Mouse (Mus musculus) cerebellum, postnatal 10 days (tissue): Measurements from ENCODE around the gene Mical3.
A peak's percentile ranks its signal among the peaks of the same experiment; 100 is the strongest.
"Not testable (repeated sequence)": the region's sequence is repeated elsewhere in the genome, so short reads cannot be mapped to it uniquely, and the experiment has no call there.

Experiments
- DNase-seq, 2 experiments: peaks; one replicate each; pipeline ENCODE4 v3.0.0; 2021; ENCODE audit warnings: mixed read lengths in 2 of 2

Mical3 gene

GRCm38 (mm10) chr6:120916972-120917881 lies 213.6 kb downstream of the Mical3 start:
- DNase-seq = peak; percentile 32 to 40

DNA sequence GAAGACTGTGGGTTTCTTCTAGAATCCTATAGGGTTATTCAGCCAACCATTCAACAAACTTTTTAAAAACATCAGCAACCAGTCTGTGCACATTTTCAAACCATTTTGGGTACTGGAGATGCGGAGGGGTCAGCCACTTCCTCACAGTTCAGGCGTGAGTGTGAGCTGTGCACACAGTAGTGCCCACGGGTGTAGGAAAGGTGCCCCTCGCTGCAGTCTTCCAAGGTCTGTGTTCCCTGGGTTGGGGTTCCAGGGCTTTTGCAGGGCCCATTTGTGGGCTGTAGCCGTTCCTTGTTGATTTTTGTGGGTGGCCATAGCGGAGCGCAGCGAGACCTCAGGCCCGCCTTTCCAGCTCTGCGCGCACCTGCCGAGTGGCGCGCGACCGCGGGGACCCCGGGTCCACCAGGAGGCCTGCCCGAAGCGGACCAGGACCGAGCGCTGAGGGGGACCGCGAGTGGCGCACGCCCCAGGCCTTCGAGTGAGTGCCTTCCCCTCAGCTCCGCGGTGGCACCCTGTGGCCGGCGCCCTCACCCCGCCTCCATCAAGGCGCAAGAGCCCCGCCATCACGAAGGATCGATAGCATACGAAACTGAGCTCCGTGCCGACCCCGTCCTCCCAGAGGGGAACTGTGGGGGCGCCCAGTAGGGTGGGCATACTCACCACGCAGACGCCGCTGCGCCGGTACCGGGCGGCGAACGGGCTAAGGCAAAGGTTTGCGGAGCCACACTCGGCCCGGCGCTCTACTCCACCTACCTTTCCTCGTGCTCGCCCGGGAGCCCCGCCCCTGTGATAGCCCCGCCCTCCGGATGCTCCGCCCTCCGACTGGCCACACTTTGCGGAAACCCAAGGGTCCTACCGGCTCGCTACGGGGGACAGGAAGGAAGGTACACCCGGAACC lies 214.5 kb downstream of the Mical3 start, which contains the start of gene Bid:
Gene Bid, minus strand, starts transcription at position 780 of the 898 bp plus-strand sequence.
- DNase-seq = peak; percentile 94 to 95

DNA sequence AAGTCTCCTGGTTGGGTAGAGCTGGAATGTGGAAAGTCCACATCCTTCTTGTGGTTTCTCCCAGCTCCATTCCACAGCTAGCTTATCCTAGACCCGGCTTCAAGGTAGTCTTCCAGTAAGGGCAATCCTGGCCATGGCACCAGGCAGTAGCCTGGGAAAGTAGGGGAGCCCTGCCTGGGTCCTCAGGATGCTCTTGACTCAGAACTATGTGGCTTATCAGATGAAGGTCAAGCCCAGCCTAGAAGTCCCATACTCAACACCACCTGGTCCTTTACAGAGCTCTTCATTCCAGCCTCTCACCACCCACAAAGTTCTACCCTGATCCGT lies 215.2 kb downstream of the Mical3 start:
- no peak for DNase-seq

GRCm38 (mm10) chr6:120914911-120915648 lies 215.7 kb downstream of the Mical3 start:
- DNase-seq = peak; percentile 62 to 65

DNA sequence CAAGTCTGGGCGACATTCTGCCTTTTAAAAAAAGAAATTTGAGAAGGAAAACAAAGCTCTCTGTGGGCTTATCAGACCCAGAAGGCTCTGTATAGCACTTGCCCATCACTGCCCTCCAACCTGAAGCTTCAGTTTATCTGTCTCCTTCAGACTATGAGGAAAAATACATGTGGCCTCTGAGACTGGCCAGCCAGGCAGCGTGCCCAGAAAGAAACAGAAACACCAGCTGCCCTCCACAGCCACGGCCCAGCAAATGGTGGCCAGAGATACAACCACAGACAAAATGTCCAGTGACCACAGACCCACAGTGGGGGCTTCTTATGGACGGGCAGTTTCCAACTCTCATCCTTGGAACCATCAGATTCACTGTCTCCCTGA lies 216.3 kb downstream of the Mical3 start:
- DNase-seq = peak; percentile 70 to 73

GRCm38 (mm10) chr6:120913783-120914182 lies 217.0 kb downstream of the Mical3 start:
- peak in 1 of 2 experiments; percentile 24 for DNase-seq

GRCm38 (mm10) chr6:120912931-120913330 lies 217.9 kb downstream of the Mical3 start:
- peak in 1 of 2 experiments; percentile 29 for DNase-seq

DNA sequence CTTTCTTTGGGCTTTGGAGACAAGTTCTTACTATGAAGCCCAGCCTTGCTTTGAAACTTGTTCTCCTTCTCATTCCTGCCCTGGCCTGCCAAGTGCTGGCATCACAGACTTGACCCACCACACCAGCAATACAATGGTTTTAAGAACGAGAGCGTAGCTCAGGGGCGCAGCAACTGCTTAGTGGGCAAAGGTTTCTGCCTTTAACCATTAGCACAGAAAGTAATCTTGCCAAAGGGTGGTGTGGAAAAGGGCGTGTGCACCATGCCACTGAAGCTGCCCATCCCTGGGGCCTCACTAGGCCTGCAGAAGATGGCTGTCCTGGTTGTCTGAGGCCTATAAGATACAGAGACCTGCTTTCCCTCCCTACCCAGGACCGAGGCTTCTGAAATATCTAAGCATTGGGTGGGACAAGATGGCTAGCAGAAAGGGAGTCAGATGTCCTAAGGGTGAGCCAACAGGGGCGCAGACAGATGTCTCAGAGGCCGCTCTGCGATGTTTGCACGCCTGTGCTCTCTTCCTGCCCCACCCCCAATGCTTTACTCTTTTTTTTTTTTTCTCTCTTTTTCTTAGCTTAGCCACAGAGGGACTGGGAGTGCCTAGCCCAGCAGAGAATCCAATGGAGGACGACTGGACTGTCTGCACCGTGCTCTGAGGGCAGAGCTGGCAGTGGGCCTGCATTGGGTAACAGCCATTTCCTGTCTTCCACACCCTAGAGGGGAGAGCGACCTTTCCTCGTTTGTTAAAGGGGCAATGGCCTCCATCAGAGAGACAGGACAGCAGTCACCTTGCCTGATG lies 219.4 kb downstream of the Mical3 start:
- DNase-seq = peak; percentile 60 to 63

- DNase-seq = no peak
These were observed 221.3 kb downstream of the Mical3 start for GRCm38 (mm10) chr6:120909501-120909900.

- not testable (repeated sequence) for DNase-seq
These were observed 222.8 kb downstream of the Mical3 start for GRCm38 (mm10) chr6:120907876-120908597.

GRCm38 (mm10) chr6:120906521-120906920 lies 224.3 kb downstream of the Mical3 start:
- peak; percentile 56 to 59 for DNase-seq

GRCm38 (mm10) chr6:120905111-120905510 lies 225.7 kb downstream of the Mical3 start:
- DNase-seq = no peak

GRCm38 (mm10) chr6:120903961-120904360 lies 226.8 kb downstream of the Mical3 start:
- DNase-seq = no peak

GRCm38 (mm10) chr6:120903450-120903912 lies 227.3 kb downstream of the Mical3 start:
- DNase-seq = peak; percentile 46 to 62

DNA sequence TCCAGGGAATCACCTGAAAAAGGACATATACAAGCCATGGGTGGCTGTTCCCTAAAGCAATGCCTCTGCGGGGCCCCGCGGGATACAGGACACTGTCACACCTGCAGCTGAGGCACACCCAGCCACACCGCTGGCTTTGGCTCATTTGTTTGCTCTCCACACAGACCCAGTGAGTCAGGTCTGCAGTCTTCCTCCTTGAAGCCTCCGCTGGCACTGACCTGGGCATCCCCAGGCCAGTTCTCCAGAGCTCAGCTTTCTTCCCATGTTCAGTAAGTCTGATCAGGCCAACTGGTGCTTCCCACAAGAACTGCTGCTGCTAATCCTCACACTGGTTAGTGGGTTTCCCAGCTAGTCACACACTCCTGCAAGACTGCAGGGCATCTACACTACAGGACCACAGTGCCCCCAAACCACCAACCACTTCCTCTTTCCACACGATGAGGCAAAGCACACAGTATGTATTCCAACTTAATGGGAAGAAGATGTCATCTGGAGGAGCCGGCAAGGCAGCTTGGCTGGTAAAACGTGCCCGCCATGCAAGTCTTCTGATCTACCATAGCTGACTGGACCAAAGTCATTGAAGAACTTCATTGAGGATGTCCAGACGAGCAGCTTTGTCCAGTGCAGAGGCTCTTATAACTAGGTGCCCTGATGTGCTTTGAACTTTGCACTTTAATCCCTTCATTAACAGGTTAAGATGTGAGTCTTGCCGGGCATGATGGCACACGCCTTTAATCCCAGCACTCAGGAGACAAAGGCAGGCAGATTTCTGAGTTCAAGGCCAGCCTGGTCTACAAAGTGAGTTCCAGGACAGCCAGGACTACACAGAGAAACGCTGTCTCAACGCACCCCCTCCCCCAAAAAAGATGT lies 228.8 kb downstream of the Mical3 start:
- DNase-seq = no peak

DNA sequence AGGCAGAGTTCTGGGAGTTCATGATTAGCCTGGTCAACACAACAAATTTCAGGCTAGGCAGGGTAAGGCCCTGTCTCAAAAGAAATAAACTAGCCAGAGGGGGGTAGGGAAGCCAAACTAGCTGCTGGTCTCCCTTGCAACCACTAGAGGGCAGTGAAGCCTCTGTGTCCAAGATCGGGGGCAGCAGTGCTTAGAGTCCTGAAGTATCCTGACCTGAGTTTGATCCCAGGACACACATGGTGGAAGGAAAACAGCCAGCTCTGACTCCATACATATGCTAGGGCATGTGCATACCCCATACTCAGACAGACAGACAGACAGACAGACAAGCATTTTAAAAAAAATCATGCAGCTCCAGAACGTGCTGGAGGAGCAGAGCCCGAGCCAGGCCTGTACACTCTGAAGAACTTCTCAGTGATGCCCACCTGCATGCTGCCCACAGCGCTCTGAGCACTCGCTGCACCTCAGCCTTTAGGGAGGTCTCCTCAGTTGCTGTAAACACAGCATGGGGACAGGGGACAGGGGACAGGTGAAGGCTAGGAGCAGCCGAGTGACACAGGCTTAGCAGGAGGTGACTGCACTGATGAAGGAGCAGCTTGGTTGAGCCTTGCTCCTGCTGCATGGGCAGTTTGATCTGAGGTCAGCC lies 232.5 kb downstream of the Mical3 start:
- peak; percentile 63 to 78 for DNase-seq

DNA sequence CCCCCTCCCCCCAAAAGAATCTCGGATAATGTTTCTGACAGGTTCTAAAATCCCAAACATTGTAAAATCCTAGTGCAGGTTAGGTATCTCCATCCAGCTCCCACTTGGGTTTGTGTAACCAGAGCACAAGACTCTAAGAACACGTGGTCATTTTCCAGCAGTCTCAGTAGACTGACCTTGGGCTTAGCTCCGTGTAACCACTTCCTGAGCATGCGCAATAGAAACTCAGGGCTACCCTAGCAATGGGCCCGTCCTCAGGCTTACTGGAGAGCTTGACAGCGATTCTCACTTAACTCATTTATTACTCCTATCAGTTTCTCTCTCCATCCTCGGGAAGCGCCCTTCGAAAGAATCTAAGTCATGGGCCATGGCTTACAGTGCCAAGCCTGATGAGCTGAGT lies 236.3 kb downstream of the Mical3 start:
- no peak for DNase-seq

- no peak for DNase-seq
These were observed 236.7 kb downstream of the Mical3 start for GRCm38 (mm10) chr6:120894089-120894488.

GRCm38 (mm10) chr6:120886696-120887095 lies 244.1 kb downstream of the Mical3 start:
- peak; percentile 76 to 88 for DNase-seq
